Mouse (Mus musculus): ENCODE measurements around the gene Chmp2a.

Gene Chmp2a

GRCm38 (mm10) chr7:12998053-12998452, 36.6 kb downstream of the Chmp2a start, which contains the start of gene Slc27a5:
Slc27a5 (minus strand) TSS chr7:12998192.
- no peak for DNase-seq

- DNase-seq, result no peak
These were observed 37.4 kb downstream of the Chmp2a start for GRCm38 (mm10) chr7:12997230-12997629.

GRCm38 (mm10) chr7:12995862-12996261, 38.7 kb downstream of the Chmp2a start:
- no peak for DNase-seq

DNA sequence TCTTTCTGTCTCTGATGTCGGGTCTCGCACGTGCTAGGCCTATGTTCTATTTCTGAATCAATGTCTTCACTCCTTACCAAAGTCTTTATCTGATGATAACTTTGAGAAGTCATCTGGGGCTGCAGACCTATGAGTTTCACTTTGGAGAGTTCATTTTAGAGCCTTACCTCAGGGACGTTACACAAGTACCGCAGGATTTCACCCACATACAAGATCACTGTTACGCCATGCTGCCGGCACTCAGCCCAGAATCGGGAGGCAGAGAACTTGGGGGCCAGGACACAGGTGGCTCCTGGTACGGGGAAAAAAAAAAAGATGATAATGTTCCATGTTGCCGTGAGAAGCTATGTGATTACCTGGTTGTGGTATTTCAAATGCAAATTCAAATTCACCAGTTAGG, 41.5 kb downstream of the Chmp2a start:
- DNase-seq, result no peak

DNA sequence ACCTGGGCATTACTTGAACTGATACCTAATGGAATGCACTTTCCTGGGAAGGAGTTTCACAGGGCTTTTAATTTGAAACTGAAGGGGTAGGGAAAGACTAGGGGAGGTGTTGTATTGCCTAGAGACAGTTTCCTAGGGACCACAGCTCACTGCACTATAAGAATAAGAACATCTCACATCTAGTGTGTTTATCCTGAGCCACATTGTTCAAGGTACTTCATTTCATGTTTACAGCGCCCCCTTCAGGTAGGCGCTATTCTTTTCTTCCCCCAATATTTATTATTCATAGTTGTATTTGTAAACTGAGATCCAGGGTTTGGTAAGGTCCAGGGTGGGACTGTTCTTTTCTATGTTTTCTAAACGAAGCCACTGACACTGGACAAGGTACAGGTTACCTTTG, 42.4 kb downstream of the Chmp2a start:
- no peak for DNase-seq

DNA sequence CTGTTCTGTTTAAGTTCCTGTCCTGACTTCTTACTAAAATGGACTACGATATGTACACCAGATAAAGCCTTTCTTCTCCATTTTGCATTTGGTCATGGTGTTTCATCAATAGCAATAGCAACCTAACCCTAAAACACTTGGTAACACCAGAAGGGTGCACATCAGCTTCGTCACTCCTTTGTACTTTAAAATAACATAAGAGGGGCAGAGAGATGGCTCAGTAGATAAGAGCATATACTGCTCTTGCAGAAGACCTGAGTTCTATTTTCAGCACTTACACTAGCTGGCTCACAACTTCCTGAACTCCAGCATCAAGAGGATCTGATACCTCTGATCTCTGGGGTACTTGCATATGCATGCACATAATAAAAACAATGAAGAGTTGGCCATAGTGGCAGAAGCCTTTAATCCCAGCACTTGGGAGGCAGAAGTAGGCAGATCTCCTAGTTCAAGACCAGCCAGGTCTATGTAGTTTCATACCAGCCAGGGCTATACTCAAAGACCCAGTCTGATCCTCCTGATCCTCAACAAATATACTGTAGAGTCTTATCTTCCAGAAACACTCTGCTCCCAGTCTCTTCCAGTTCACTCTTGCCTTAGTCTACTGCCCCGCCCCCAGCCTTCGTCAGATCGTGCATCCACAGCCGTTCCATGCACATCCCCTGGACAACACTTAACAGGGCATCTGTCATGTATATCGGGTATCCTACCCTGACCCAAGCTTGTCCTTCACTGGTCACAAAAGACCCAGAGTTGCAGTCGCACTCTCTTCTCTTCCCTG, 47.0 kb downstream of the Chmp2a start:
- DNase-seq, result no peak

DNA sequence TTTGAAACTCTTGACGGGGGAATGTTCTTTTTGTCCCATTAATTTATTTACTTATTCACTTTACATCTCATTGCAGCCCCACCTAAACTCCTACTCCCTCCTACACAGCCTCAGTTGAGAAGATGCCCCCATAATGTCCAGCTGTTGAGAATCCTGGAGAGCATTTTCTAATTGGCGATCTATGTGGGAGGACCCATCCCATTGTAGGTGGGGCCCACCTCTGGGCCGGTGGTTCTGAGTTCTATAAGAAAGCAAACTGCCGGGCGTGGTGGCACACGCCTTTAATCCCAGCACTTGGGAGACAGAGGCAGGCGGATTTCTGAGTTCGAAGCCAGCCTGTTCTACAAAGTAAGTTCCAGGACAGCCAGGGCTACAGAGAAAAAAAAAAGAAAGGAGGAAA, 47.7 kb downstream of the Chmp2a start:
- DNase-seq, result no peak

GRCm38 (mm10) chr7:12985724-12986123, 48.9 kb downstream of the Chmp2a start:
- no peak for DNase-seq

Measured in right cerebral cortex, postnatal 14 days (tissue).